Mouse (Mus musculus) midbrain, embryonic 15.5 days (tissue): ENCODE measurements around the gene Meioc. TPM values are rescaled to one million over a fixed set of nuclear protein-coding genes. Genes with fewer than 3 reads are reported as not detected.
"Not testable (repeated sequence)": the region's sequence is repeated elsewhere in the genome, so short reads cannot be mapped to it uniquely, and the experiment has no call there.

Experiments used
- ATAC-seq: fragments of 200-750 bp; cut with Nextera tagmentation; replicated peaks from 2 replicates; pipeline ENCODE4 v1.8.0; 2017; ENCODE audit warnings: moderate TSS enrichment
- H3K27ac ChIP-seq: fragments of 300-500 bp; sonication (generic); 2 replicates; pipeline ENCODE4 v1.5.1; 2015; ENCODE audit warnings: mild to moderate bottlenecking, inconsistent platforms
- H3K27me3 ChIP-seq: fragments of 300-500 bp; sonication (generic); replicated peaks from 2 replicates; pipeline ENCODE4 v1.6.1; 2015; ENCODE audit warnings: inconsistent platforms
- H3K36me3 ChIP-seq: fragments of 300-500 bp; sonication (generic); replicated peaks from 2 replicates; pipeline ENCODE4 v1.6.1; 2015; ENCODE audit warnings: inconsistent platforms
- H3K4me1 ChIP-seq: fragments of 300-500 bp; sonication (generic); 2 replicates; pipeline ENCODE4 v1.6.1; 2015; ENCODE audit warnings: inconsistent platforms
- H3K4me2 ChIP-seq: fragments of 300-500 bp; sonication (generic); 2 replicates; pipeline ENCODE4 v1.6.1; 2015; ENCODE audit warnings: inconsistent platforms, mild to moderate bottlenecking, moderate library complexity
- H3K4me3 ChIP-seq: fragments of 300-500 bp; sonication (generic); 2 replicates; pipeline ENCODE4 v1.5.1; 2015; ENCODE audit warnings: mild to moderate bottlenecking, inconsistent platforms
- H3K9ac ChIP-seq: fragments of 300-500 bp; sonication (generic); 2 replicates; pipeline ENCODE4 v1.6.1; 2015; ENCODE audit warnings: mild to moderate bottlenecking, inconsistent platforms
- H3K9me3 ChIP-seq: fragments of 300-500 bp; sonication (generic); 2 replicates; pipeline ENCODE4 v1.6.1; 2016; ENCODE audit warnings: inconsistent platforms
- WGBS: fragments of 180-500 bp; shearing (Covaris S2); methylation state at CpG from one replicate; pipeline ENCODE4 v1.1.7; 2015; ENCODE audit warnings: mixed read lengths; 5-methylcytosine and 5-hydroxymethylcytosine counted together
- microRNA-seq: library from miRNA; unstranded; fragments of <30 nt; microRNA quantifications from one replicate; pipeline ENCODE4, GENCODE M21; 2016
- polyA plus RNA-seq: library from polyadenylated mRNA; unstranded; fragments of >200 nt; fragmentation: Nextera tagmentation; extraction: Ambion mirVana; gene quantifications from 2 replicates; pipeline ENCODE4 v1.2.1, GENCODE M21; 2015

Gene Meioc
- polyA plus RNA-seq, 1 experiment from 2014 or later, result not detected

DNA sequence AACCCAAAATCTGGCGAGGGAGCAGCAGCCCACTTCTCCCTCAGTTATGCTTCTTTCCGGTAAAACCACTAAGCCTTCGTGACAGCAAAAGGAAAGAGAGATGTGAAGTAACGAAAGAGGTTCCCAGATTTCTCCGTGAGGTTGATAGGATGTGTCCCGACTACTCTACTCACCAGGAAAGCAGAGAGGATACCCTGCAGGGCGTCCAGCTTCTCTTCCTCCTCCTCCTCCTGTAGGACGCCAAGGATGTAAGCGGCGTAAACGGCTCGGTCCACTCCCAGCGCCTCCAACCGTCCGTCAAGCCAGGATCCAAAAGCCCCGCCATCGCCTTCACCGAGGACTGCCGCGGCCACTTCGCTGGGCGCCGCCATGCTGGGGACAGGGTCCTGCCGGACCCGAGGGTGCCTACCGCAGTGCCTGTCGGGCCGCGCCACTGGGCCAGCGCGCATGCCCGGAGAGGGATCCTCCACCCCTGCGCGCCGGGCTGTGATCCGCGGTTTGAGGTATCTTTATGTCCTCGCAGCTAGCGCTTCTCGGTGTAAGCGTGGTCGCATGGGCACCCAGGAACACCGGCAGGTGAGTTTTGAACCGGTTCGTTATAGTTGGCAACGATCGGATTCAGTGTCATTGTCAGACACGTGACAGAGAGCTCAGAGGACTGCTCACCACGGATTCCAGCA lies 34.0 kb downstream of the Meioc start, which contains the start of gene Ccdc43:
Gene Ccdc43, minus strand, starts transcription at position 445 of the 680 bp plus-strand sequence.
- Histone ChIP-seq H3K9me3 (no peaks in the 10 kb centered on the region), H3K27me3 (no peaks in the 10 kb centered on the region), H3K4me1 (peaks cover 19% of the 10 kb centered on the region), H3K9ac (peak within 1 kb of the TSS; percentile 71), H3K4me3 (peak within 1 kb of the TSS; percentile 75), H3K36me3 (no peaks in the 10 kb centered on the region), H3K4me2 (peak within 1 kb of the TSS; percentile 73), H3K27ac (peak within 1 kb of the TSS; percentile 81)
- WGBS, result under 1% methylated on average over 49 of the region's 49 CpGs
- peak; percentile 98 for ATAC-seq

DNA sequence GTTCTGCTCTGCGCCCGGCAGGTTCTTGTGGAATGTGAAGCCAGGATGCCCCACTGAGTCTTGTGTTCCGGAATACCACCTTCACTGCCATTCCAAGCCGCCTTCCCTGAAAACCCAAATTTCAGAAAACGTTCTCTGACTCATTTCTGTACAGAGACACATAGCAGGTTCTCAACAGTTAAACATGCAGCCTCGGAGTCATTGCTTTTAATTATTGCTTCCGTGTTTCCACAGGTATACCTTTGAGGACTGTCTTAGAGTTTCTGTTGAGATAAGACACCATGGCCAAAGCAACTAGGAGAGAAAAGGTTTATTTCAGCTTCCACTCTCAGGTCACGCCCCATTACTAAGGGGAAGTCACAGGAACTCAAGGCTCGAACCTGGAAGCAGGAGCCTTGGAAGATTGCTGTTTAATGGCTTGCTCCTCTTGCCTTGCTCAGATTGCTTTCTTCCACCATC lies 34.5 kb downstream of the Meioc start:
- Histone ChIP-seq H3K4me3 (peak overlapping the region; percentile 75), H3K36me3 (no peaks in the 10 kb centered on the region), H3K27me3 (no peaks in the 10 kb centered on the region), H3K27ac (peak overlapping the region; percentile 81), H3K9ac (peak overlapping the region; percentile 71), H3K4me2 (peak overlapping the region; percentile 73), H3K4me1 (peaks cover 19% of the 10 kb centered on the region), H3K9me3 (no peaks in the 10 kb centered on the region)
- 18% methylated on average over 9 of the region's 9 CpGs for WGBS
- no peak; the same call in 1 of the 2 replicates for ATAC-seq

DNA sequence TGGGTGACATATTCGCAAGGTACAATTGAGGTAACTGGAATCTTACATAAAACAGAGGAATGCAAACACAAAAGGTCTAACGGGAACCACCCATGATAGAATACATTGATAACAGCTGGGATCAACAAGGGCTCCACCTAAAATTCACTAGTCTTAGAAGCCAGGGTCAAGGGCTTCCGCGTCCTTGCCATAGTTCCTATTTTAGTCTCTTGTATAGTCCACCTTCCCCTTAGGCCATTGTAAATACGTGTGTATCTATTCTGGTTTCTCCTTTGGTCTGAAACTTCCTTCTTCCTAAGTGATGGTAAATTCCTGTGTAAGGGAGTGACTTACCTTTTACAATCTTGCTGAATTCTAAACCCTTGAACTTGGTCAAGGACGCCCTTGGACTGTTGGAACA lies 38.7 kb downstream of the Meioc start:
- WGBS, result 92% methylated on average over 6 of the region's 6 CpGs
- H3K9ac ChIP-seq, H3K4me2 ChIP-seq, ATAC-seq, H3K36me3 ChIP-seq, H3K9me3 ChIP-seq, H3K27ac ChIP-seq, H3K27me3 ChIP-seq, H3K4me1 ChIP-seq, H3K4me3 ChIP-seq: not testable (repeated sequence)

DNA sequence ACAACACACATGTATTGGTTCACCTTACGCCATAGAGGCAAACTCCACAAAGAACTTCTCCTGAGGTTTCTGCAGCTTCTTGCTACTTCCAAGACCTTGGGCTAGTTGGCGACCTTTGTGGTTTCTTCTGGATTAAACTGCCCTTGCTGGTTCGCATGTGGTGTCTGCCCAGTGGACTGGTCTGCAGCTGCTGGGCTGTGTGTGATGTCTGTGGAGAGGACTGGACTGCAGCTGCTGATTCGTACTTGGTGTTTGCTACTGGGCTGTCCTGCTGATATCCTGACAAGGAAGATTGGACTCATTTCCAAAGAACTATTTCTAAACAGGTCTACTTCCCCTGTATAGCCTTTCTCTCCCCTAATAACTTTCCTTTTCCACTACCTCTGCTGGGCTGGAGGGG lies 48.9 kb downstream of the Meioc start:
- Histone ChIP-seq H3K36me3 (no peaks in the 10 kb centered on the region), H3K4me2 (no peak overlapping the region), H3K4me3 (no peak overlapping the region), H3K27ac (no peak overlapping the region), H3K27me3 (no peaks in the 10 kb centered on the region), H3K9me3 (no peaks in the 10 kb centered on the region), H3K9ac (no peak overlapping the region), H3K4me1 (no peaks in the 10 kb centered on the region)
- ATAC-seq, result no peak
- 92% methylated on average over 4 of the region's 4 CpGs for WGBS

DNA sequence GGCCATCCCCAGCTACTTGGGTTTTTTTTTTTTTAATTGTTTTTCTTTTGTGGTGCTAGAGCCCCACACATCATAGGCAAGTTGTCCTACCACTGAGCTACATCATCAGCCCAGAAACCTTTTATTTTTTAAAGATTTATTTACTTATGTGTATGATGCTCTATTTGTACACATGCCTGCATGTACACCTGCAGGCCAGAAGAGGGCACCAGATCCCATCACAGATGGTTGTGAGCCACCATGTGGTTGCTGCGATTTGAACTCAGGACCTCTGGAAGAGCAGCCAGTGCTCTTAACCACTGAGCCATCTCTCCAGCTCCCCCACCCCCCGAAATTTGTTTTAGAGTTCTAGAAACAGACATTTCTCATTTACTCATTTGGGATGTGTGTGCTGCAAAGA lies 51.1 kb downstream of the Meioc start:
- H3K4me2 ChIP-seq, H3K9me3 ChIP-seq, H3K4me1 ChIP-seq, ATAC-seq, H3K27ac ChIP-seq, H3K36me3 ChIP-seq, H3K27me3 ChIP-seq, H3K9ac ChIP-seq, H3K4me3 ChIP-seq: not testable (repeated sequence)
- WGBS, result 90% methylated on average over 2 of the region's 2 CpGs

DNA sequence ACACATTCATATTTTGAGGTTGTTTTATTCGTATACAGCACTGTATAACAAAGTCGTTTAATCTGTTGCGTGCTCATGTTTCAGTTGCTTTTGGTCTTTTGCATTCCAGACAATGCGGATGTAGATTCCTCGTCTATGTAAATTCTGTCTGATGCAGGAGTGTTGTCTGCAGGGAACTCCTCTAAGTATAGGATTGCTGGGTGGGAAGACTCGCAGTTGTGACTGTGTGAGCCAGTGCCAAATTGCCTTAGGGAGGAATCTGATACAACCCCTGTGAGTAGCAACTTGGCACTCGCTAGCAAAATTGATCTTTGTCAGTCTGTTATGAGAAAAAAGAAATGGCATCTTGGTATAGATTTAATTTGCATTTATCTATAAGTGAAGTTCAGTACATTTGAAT lies 52.6 kb downstream of the Meioc start:
- H3K4me3 ChIP-seq, result no peak overlapping the region
- H3K36me3 ChIP-seq, result no peaks in the 10 kb centered on the region
- H3K4me2 ChIP-seq, result no peak overlapping the region
- no peaks in the 10 kb centered on the region for H3K9me3 ChIP-seq
- H3K27me3 ChIP-seq, result no peaks in the 10 kb centered on the region
- no peak for ATAC-seq
- H3K27ac ChIP-seq, result no peak overlapping the region
- no peak overlapping the region for H3K9ac ChIP-seq
- H3K4me1 ChIP-seq, result no peaks in the 10 kb centered on the region
- WGBS, result 80% methylated on average over 7 of the region's 7 CpGs

DNA sequence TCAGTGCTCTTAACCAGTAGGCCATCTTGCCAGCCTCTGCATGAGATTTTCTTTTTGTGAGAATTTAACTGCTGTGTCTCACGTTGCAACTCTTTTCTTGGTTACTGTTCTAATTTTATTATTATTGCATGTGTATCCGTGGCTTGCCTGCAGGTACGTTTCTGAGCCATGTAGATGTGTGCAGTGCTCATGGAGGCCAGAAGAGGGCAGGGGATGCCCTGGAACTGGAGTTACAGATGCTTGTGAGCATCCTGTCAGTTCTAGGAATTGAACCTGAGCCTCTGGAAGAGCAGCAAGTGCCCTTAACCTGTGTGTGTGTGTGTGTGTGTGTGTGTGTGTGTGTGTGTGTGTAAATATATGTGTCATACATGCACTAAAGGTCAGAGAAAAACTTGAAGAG lies 62.1 kb downstream of the Meioc start:
- Histone ChIP-seq H3K4me2 (no peak overlapping the region), H3K27me3 (no peaks in the 10 kb centered on the region)
- 47% methylated on average over 3 of the region's 3 CpGs for WGBS

DNA sequence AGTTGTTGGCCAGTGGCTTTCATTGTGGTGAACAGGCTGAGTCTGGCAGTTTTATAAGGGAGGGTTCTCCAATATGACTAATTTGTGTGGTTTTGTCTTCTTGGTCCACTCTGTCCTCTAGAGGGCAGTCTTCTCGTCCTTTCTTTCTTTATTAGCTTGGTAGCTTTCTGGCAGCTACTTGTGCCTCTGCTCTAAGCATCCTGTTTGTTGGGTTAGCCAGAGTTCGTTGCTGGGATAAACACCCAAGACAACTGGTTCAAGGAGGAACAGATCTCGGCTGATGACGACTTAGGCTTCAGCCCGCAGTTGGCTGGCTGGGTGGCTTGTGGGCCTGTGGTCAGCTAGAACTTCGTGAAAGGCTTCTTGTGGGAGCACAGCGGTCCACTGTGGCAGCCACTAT lies 65.1 kb downstream of the Meioc start:
- no peak overlapping the region for H3K4me2 ChIP-seq
- H3K27me3 ChIP-seq, result no peaks in the 10 kb centered on the region
- no peaks in the 10 kb centered on the region for H3K36me3 ChIP-seq
- no peak overlapping the region for H3K9ac ChIP-seq
- no peak overlapping the region for H3K27ac ChIP-seq
- no peaks in the 10 kb centered on the region for H3K9me3 ChIP-seq
- H3K4me1 ChIP-seq, result no peaks in the 10 kb centered on the region
- H3K4me3 ChIP-seq, result no peak overlapping the region
- WGBS, result 38% methylated on average over 7 of the region's 7 CpGs
- no peak for ATAC-seq

More for the DNA sequence above, 62.1 kb downstream of the Meioc start:
- H3K9ac ChIP-seq, result no peak overlapping the region
- H3K27ac ChIP-seq, result no peak overlapping the region
- no peaks in the 10 kb centered on the region for H3K36me3 ChIP-seq
- H3K4me3 ChIP-seq, result no peak overlapping the region
- no peaks in the 10 kb centered on the region for H3K9me3 ChIP-seq
- no peak for ATAC-seq
- H3K4me1 ChIP-seq, result no peaks in the 10 kb centered on the region

DNA sequence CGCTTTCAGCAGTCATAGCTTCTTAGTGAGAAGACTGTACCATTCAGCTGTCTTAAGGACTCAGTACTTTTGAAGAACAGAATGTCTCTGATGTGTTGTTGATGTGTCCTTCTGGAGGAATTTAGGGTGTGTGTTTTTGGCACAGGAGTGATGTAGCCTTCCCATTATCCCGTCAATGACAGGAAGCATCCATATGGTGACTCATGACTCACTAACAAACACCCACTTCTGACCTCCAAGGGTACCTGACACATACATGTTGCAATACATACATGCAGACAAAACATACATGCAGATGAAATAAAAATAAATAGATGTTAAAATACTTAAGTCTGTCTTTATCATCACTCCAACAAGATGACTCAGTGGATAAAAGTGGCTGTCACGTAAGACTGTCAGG lies 66.3 kb downstream of the Meioc start:
- no peak for ATAC-seq
- Histone ChIP-seq H3K9ac (no peak overlapping the region), H3K9me3 (no peaks in the 10 kb centered on the region), H3K27me3 (no peaks in the 10 kb centered on the region), H3K4me3 (no peak overlapping the region), H3K27ac (no peak overlapping the region), H3K36me3 (no peaks in the 10 kb centered on the region), H3K4me2 (no peak overlapping the region), H3K4me1 (no peaks in the 10 kb centered on the region)
- WGBS, result 92% methylated on average over 3 of the region's 3 CpGs

DNA sequence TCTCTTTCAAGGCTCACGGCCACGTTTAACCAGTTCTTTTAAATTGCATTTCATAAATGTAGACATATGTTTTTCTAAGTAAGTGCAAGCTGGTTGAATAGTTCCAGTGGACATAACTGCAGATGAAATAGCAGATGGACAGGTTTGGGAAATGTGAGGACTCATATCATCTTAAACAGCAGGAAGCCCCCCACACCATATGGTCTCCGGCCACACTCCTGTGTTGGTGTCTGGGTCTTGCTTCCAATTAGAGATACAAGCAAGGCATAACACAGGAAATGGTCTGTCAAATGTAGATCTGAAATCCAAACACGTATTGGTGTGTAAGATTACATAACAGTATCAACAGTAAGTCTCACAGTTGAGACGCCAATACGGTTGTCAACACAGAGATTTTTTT lies 67.8 kb downstream of the Meioc start:
- Histone ChIP-seq H3K4me2 (no peak overlapping the region), H3K36me3 (no peaks in the 10 kb centered on the region), H3K9me3 (no peaks in the 10 kb centered on the region), H3K27me3 (no peaks in the 10 kb centered on the region), H3K4me1 (no peaks in the 10 kb centered on the region), H3K4me3 (no peak overlapping the region), H3K9ac (no peak overlapping the region), H3K27ac (no peak overlapping the region)
- WGBS, result 91% methylated on average over 6 of the region's 6 CpGs
- no peak for ATAC-seq

Small RNAs within 50 kb of the gene (microRNA-seq; reads per million reads assigned to microRNA genes)
- gene Gm22920, result not detected

Other genes with a start within 250 kb of the Meioc start
- gene Grn, start 233.4 kb upstream of the Meioc start, polyA plus RNA-seq, result 75.2 and 82.0 TPM in 2 replicates
- gene Fam171a2, start 216.0 kb upstream of the Meioc start, polyA plus RNA-seq, result 28.7 and 36.4 TPM in 2 replicates
- 9.0 TPM in 2 replicates for gene Itga2b, start 193.6 kb upstream of the Meioc start, polyA plus RNA-seq
- gene Gpatch8, start 107.3 kb upstream of the Meioc start, polyA plus RNA-seq, result 72.7 and 76.4 TPM in 2 replicates
- 1.9 and 3.4 TPM in 2 replicates for gene Gm11627, start 84.3 kb upstream of the Meioc start, polyA plus RNA-seq
- gene Fzd2, start 59.3 kb upstream of the Meioc start, polyA plus RNA-seq, result 7.4 and 9.5 TPM in 2 replicates
- 36.6 and 37.4 TPM in 2 replicates for gene Ccdc43, start 34.1 kb downstream of the Meioc start, polyA plus RNA-seq
- 34.4 and 40.4 TPM in 2 replicates for gene Adam11, start 97.7 kb downstream of the Meioc start, polyA plus RNA-seq
- 36.9 TPM in 2 replicates for gene Gjc1, start 156.0 kb downstream of the Meioc start, polyA plus RNA-seq
- 13.7 and 14.8 TPM in 2 replicates for gene Higd1b, start 172.1 kb downstream of the Meioc start, polyA plus RNA-seq
- 133 and 146 TPM in 2 replicates for gene Eftud2, start 217.3 kb downstream of the Meioc start, polyA plus RNA-seq
- gene Ccdc103, start 217.5 kb downstream of the Meioc start, polyA plus RNA-seq, result 2.0 and 2.2 TPM in 2 replicates
- not detected in 2 replicates for gene Fam187a, start 221.5 kb downstream of the Meioc start, polyA plus RNA-seq
- 0.14 and 0.25 TPM in 2 replicates for gene Gfap, start 237.2 kb downstream of the Meioc start, polyA plus RNA-seq